In the genomic region with DNA sequence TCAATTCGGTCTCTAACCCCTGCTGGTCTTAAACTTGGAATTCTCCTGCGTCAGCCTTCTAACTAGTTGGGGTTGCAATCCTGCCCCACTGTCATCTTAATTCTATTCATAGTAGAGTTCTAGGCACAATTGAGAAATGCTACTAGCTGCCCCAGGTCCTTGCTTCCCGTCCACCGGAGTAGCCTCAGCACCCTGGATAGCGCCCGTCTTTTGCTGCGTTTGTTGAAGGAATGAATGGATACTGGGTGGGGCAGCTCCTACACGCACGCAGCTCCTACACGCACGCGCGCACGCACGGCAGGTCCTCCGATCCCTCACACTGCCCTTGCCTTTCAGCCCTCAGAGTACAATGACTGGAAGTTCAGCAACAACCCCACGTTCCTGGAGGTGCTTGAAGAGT, we compare ENCODE assay signal across 9 mouse cellular contexts. TPM values are rescaled to one million over a fixed set of nuclear protein-coding genes. Genes with fewer than 3 reads are reported as not detected.
A peak's percentile ranks its signal among the peaks of the same experiment; 100 is the strongest.
DNase-seq lines count a peak whose midpoint lies in the region; ATAC-seq and TF ChIP-seq lines count a peak whose summit lies in the region.
"Had no signal": no experiment of that assay in that cellular context is flagged by ENCODE, and none has a peak within 500 bp of the region (broad histone marks: within the 10 kb centered on the region; RNA-seq: fewer than 3 reads in every experiment).

No protein-coding gene starts in this region.

- no peak for TF ChIP-seq POLR2A in kidney, adult 2 months (IDR thresholded peaks at IDR 0.05; ENCODE audit: low read depth, low read length)

- no peaks in the 10 kb centered on the region for H3K36me3 ChIP-seq in kidney, embryonic 14.5 days (ENCODE audit: control insufficient read depth, insufficient read depth, low read length)
- H3K36me3 ChIP-seq in kidney, adult 2 months (ENCODE audit: control insufficient read depth, insufficient read depth, low read length): no peaks in the 10 kb centered on the region
- H3K36me3 ChIP-seq in embryonic facial prominence, embryonic 15.5 days: no peaks in the 10 kb centered on the region
- no peaks in the 10 kb centered on the region for H3K36me3 ChIP-seq in neural tube, embryonic 14.5 days (ENCODE audit: control insufficient read depth, insufficient read depth, low read length)
- H3K36me3 ChIP-seq: liver, embryonic 15.5 days had no signal

- H3K4me2 ChIP-seq in kidney, embryonic 14.5 days (replicated peaks; ENCODE audit: low read depth, low read length): peak overlapping the region; percentile 17
- H3K4me2 ChIP-seq in embryonic facial prominence, embryonic 15.5 days (replicated peaks): peak overlapping the region; percentile 22
- peak overlapping the region; percentile 40; the same call in 1 of the 2 replicates for H3K4me2 ChIP-seq in neural tube, embryonic 14.5 days (ENCODE audit: low read depth, low read length)
- H3K4me2 ChIP-seq: liver, embryonic 15.5 days had no signal

- DNase-seq in kidney, adult 2 months: no peak
- peak; percentile 86 for DNase-seq in NIH3T3 (ENCODE audit: low read depth)
- DNase-seq in kidney, postnatal 36 days: peak; percentile 20 to 75
- DNase-seq in cerebellum, postnatal 10 days: no peak
- no peak for DNase-seq in spleen, postnatal 14 days (ENCODE audit: low spot score in 2 of 2)

- H3K4me3 ChIP-seq in kidney, embryonic 14.5 days (ENCODE audit: low read length): no peak overlapping the region
- no peak overlapping the region for H3K4me3 ChIP-seq in kidney, adult 2 months (ENCODE audit: insufficient read depth, low read depth, low read length)
- no peak overlapping the region for H3K4me3 ChIP-seq in embryonic facial prominence, embryonic 15.5 days (replicated peaks)
- H3K4me3 ChIP-seq in neural tube, embryonic 14.5 days (ENCODE audit: low read depth, low read length): peak overlapping the region; percentile 9; the same call in 1 of the 2 replicates
- H3K4me3 ChIP-seq: liver, embryonic 15.5 days had no signal

- no peak for TF ChIP-seq CTCF in kidney, adult 2 months (conservative IDR thresholded peaks at IDR 0.05; ENCODE audit: insufficient read depth, insufficient read length, low read depth, low read length)

- H3K27ac ChIP-seq in kidney, embryonic 14.5 days (ENCODE audit: low read depth, low read length): no peak overlapping the region
- no peak overlapping the region for H3K27ac ChIP-seq in kidney, adult 2 months (ENCODE audit: insufficient read depth, low read depth, low read length)
- no peak overlapping the region for H3K27ac ChIP-seq in embryonic facial prominence, embryonic 15.5 days (replicated peaks)
- H3K27ac ChIP-seq in neural tube, embryonic 14.5 days (ENCODE audit: low read depth, low read length): no peak overlapping the region
- H3K27ac ChIP-seq: liver, embryonic 15.5 days had no signal

- no peak for ATAC-seq in kidney, embryonic 14.5 days (ENCODE audit: low FRiP score, low TSS enrichment)
- no peak for ATAC-seq in embryonic facial prominence, embryonic 15.5 days (ENCODE audit: insufficient number of reproducible peaks, low FRiP score, low TSS enrichment, low read depth)
- ATAC-seq in neural tube, embryonic 14.5 days (ENCODE audit: low read depth): no peak

- no peaks in the 10 kb centered on the region for H3K9me3 ChIP-seq in kidney, embryonic 14.5 days (ENCODE audit: control insufficient read depth, low read length)
- no peaks in the 10 kb centered on the region for H3K9me3 ChIP-seq in embryonic facial prominence, embryonic 15.5 days (replicated peaks)
- H3K9me3 ChIP-seq in neural tube, embryonic 14.5 days (ENCODE audit: control insufficient read depth, low read length): no peaks in the 10 kb centered on the region
- H3K9me3 ChIP-seq: liver, embryonic 15.5 days had no signal

- no peak overlapping the region for H3K9ac ChIP-seq in kidney, embryonic 14.5 days (ENCODE audit: low read depth, low read length)
- no peak overlapping the region for H3K9ac ChIP-seq in embryonic facial prominence, embryonic 15.5 days
- H3K9ac ChIP-seq in neural tube, embryonic 14.5 days (replicated peaks; ENCODE audit: low read depth, low read length): no peak overlapping the region
- H3K9ac ChIP-seq: liver, embryonic 15.5 days had no signal

- WGBS in kidney, embryonic 14.5 days: 7% methylated on average over 17 of the region's 17 CpGs
- WGBS in kidney, adult 2 months: 12% methylated on average over 17 of the region's 17 CpGs
- 5% methylated on average over 17 of the region's 17 CpGs for WGBS in embryonic facial prominence, embryonic 15.5 days
- WGBS in neural tube, embryonic 14.5 days: 10% methylated on average over 17 of the region's 17 CpGs

- no peaks in the 10 kb centered on the region for H3K4me1 ChIP-seq in kidney, embryonic 14.5 days (ENCODE audit: control insufficient read depth, insufficient read depth, low read length)
- H3K4me1 ChIP-seq in kidney, adult 2 months (ENCODE audit: control insufficient read depth, insufficient read depth, low read length): no peaks in the 10 kb centered on the region
- peaks cover 8% of the 10 kb centered on the region; the same call in 1 of the 2 replicates for H3K4me1 ChIP-seq in embryonic facial prominence, embryonic 15.5 days
- H3K4me1 ChIP-seq in neural tube, embryonic 14.5 days (ENCODE audit: control insufficient read depth, insufficient read depth, low read length): no peaks in the 10 kb centered on the region
- H3K4me1 ChIP-seq: liver, embryonic 15.5 days had no signal

- H3K27me3 ChIP-seq in kidney, embryonic 14.5 days (ENCODE audit: control insufficient read depth, insufficient read depth, low read length): peaks cover 4% of the 10 kb centered on the region; the same call in 1 of the 2 replicates
- H3K27me3 ChIP-seq in kidney, adult 2 months (replicated peaks; ENCODE audit: control insufficient read depth, insufficient read depth, low read length): no peaks in the 10 kb centered on the region
- H3K27me3 ChIP-seq in embryonic facial prominence, embryonic 15.5 days: peaks cover 17% of the 10 kb centered on the region
- H3K27me3 ChIP-seq in neural tube, embryonic 14.5 days (ENCODE audit: control insufficient read depth, insufficient read depth, low read length): peaks cover 2% of the 10 kb centered on the region

RNA-seq across cellular contexts. Expression of a gene that starts 31.9 kb away (rescaled TPM):
- 1.1 and 1.7 TPM in 2 replicates for polyA plus RNA-seq in kidney, embryonic 14.5 days (2014; fragmentation: Nextera tagmentation; extraction: Ambion mirVana)
- 1.5 TPM in 2 replicates for polyA plus RNA-seq in kidney, adult 2 months (2012; rRNA removed)
- polyA plus RNA-seq in embryonic facial prominence, embryonic 15.5 days (2015; fragmentation: Nextera tagmentation; extraction: Ambion mirVana): 1.2 and 2.1 TPM in 2 replicates
- polyA plus RNA-seq in neural tube, embryonic 14.5 days (2014; fragmentation: Nextera tagmentation; extraction: Ambion mirVana): 0.35 and 1.1 TPM in 2 replicates

RNA-seq across cellular contexts. Expression of a gene that starts 32.3 kb away (rescaled TPM):
- 24.6 and 26.4 TPM in 2 replicates for polyA plus RNA-seq in kidney, embryonic 14.5 days (2014; fragmentation: Nextera tagmentation; extraction: Ambion mirVana)
- polyA plus RNA-seq in kidney, adult 2 months (2012; rRNA removed): 55.3 and 63.4 TPM in 2 replicates
- 47.8 and 49.8 TPM in 2 replicates for polyA plus RNA-seq in embryonic facial prominence, embryonic 15.5 days (2015; fragmentation: Nextera tagmentation; extraction: Ambion mirVana)
- polyA plus RNA-seq in neural tube, embryonic 14.5 days (2014; fragmentation: Nextera tagmentation; extraction: Ambion mirVana): 8.8 and 12.9 TPM in 2 replicates

Comparison
In these comparisons a context has a peak if more than half of its experiments do, and no peak if none do; other contexts are left out.
1. DNase-seq: peak in NIH3T3 (single experiment) and kidney, postnatal 36 days (2 of 2); none in kidney, adult 2 months (single experiment), cerebellum, postnatal 10 days (0 of 2) and spleen, postnatal 14 days (0 of 2).
2. Peak in every context shown above with its lines, with median percentiles within 50 percentile points of each other: H3K4me2 ChIP-seq.